Mouse (Mus musculus): Measurements from ENCODE around the gene Wdr6. TPM values are rescaled to one million over a fixed set of nuclear protein-coding genes. Genes with fewer than 3 reads are reported as not detected.

Gene Wdr6
- total and polyA plus RNA-seq, 3 experiments: 9.1 to 16.3 (median 14.3) TPM

GRCm38 (mm10) chr9:108569381-108570206 is 8.9 kb downstream of the Wdr6 start, which contains the start of gene Dalrd3:
Gene Dalrd3, plus strand, starts transcription at chr9:108569886.
- Histone ChIP-seq H3K79me2 (replicated peaks; ENCODE audit: control insufficient read depth, extremely low read depth, insufficient read depth, poor library complexity, severe bottlenecking) (0 out of 2 replicates have a peak, but pooled peaks cover 3% of the 10 kb centered on the region), H3K4me1 (ENCODE audit: control insufficient read depth in 1 of 2, insufficient read depth in 2 of 2) (peaks cover 7 to 28% of the 10 kb centered on the region in 2 experiments), H3K27ac (ENCODE audit: insufficient read depth, low read depth) (peak within 1 kb of the TSS; percentile 95), H3K36me3 (replicated peaks in 1 of 2; ENCODE audit: control insufficient read depth in 1 of 2, insufficient read depth in 1 of 2, low read length in 1 of 2) (peaks cover 46 to 56% of the 10 kb centered on the region in 2 experiments), H3K9me3 (replicated peaks; ENCODE audit: low read length) (no peaks in the 10 kb centered on the region), H3K27me3 (replicated peaks) (no peaks in the 10 kb centered on the region), H3K4me3 (replicated peaks in 1 of 3; ENCODE audit: low read depth in 2 of 3, low read length in 2 of 3, poor library complexity in 1 of 3) (peak within 1 kb of the TSS; percentile 87 to 95 (median 90)), H3K9ac (ENCODE audit: insufficient read depth, low read depth) (peak within 1 kb of the TSS; percentile 74), H3K4me2 (ENCODE audit: insufficient read depth, low read depth, poor library complexity, severe bottlenecking) (peak within 1 kb of the TSS; percentile 81)
- TF ChIP-seq SMC3 (IDR thresholded peaks at IDR 0.05; ENCODE audit: low read depth, low read length) (no peak), NRF1 (IDR thresholded peaks at IDR 0.05; ENCODE audit: low read depth, low read length) (peak; percentile 62), MYC (IDR thresholded peaks at IDR 0.05; ENCODE audit: low read depth, low read length) (0 out of 2 replicates have a peak, but pooled peaks have one; percentile 48), TCF12 (IDR thresholded peaks at IDR 0.05; ENCODE audit: low read depth, low read length) (peak; percentile 14; the same call in 1 of the 2 replicates), POLR2AphosphoS2 (IDR thresholded peaks at IDR 0.05; ENCODE audit: low read depth, low read length) (peak; percentile 93), GABPA (IDR thresholded peaks at IDR 0.05; ENCODE audit: insufficient replicate concordance, low read depth, low read length) (no peak), PAX5 (IDR thresholded peaks at IDR 0.05; ENCODE audit: low read length) (no peak), KAT2A (IDR thresholded peaks at IDR 0.05; ENCODE audit: insufficient replicate concordance, low read length) (no peak), USF2 (conservative IDR thresholded peaks at IDR 0.05; ENCODE audit: low read depth, low read length) (no peak), CHD2 (IDR thresholded peaks at IDR 0.05; ENCODE audit: low read length) (0 out of 2 replicates have a peak, but pooled peaks have one; percentile 59), CHD1 (IDR thresholded peaks at IDR 0.05; ENCODE audit: low read depth, low read length) (peak; percentile 80; the same call in 1 of the 2 replicates), MXI1 (IDR thresholded peaks at IDR 0.05; ENCODE audit: low read depth, low read length) (peak; percentile 95), BHLHE40 (IDR thresholded peaks at IDR 0.05; ENCODE audit: low read depth, low read length) (peak; percentile 50), SIN3A (IDR thresholded peaks at IDR 0.05; ENCODE audit: low read length) (peak; percentile 96), ELF1 (IDR thresholded peaks at IDR 0.05; ENCODE audit: low read depth, low read length) (peak; percentile 95), TBP (conservative IDR thresholded peaks at IDR 0.05; ENCODE audit: low read depth, low read length) (peak; percentile 66), RCOR1 (conservative IDR thresholded peaks at IDR 0.05; ENCODE audit: low read depth, low read length) (no peak), RAD21 (IDR thresholded peaks at IDR 0.05; ENCODE audit: low read depth, low read length) (no peak), MEF2A (IDR thresholded peaks at IDR 0.05; ENCODE audit: borderline replicate concordance, low read depth, low read length) (0 out of 2 replicates have a peak, but pooled peaks have one; percentile 0), ZMIZ1 (IDR thresholded peaks at IDR 0.05; ENCODE audit: low read depth, low read length) (no peak; the same call in none of the 2 replicates), MAX (IDR thresholded peaks at IDR 0.05; ENCODE audit: low read length) (no peak), USF1 (IDR thresholded peaks at IDR 0.05; ENCODE audit: low read depth, low read length) (no peak), MAZ (IDR thresholded peaks at IDR 0.05; ENCODE audit: low read depth, low read length) (no peak; the same call in 1 of the 2 replicates), EP300 (IDR thresholded peaks at IDR 0.05; ENCODE audit: low read length) (no peak), UBTF (IDR thresholded peaks at IDR 0.05; ENCODE audit: low read depth, low read length) (0 out of 2 replicates have a peak, but pooled peaks have one; percentile 47), JUN (IDR thresholded peaks at IDR 0.05; ENCODE audit: insufficient read depth, low read depth, low read length) (no peak), ZC3H11A (IDR thresholded peaks at IDR 0.05; ENCODE audit: low read depth, low read length) (no peak), POLR2A (IDR thresholded peaks at IDR 0.05; ENCODE audit: low read depth, low read length) (peak; percentile 79; the same call in 1 of the 2 replicates), MAFK (IDR thresholded peaks at IDR 0.05; ENCODE audit: insufficient replicate concordance, low read length) (no peak), ETS1 (conservative IDR thresholded peaks at IDR 0.05; ENCODE audit: low read depth, low read length) (no peak), ZKSCAN1 (IDR thresholded peaks at IDR 0.05; ENCODE audit: borderline replicate concordance, low read depth, low read length) (no peak), JUND (conservative IDR thresholded peaks at IDR 0.05; ENCODE audit: low read depth, low read length) (no peak), HCFC1 (IDR thresholded peaks at IDR 0.05; ENCODE audit: low read depth, low read length) (peak; percentile 77), CTCF (conservative IDR thresholded peaks at IDR 0.05 in 1 of 2, IDR thresholded peaks at IDR 0.05 in 1 of 2; ENCODE audit: low read depth in 2 of 2, low read length in 2 of 2) (peak in 1 of 2 experiments; percentile 15; a peak in 1 of 4 replicates)
- dilution Hi-C loops (cut with MboI; ENCODE audit: extremely low pct_ligation_motif_present, extremely low pct_unique_long_range_greater_than_20kb, low sequenced_read_pairs) (no loop called here), in situ Hi-C loops (cut with MboI; ENCODE audit: low pct_ligation_motif_present, low pct_unique_long_range_greater_than_20kb, low sequenced_read_pairs) (no loop called here)
- DNase-seq (ENCODE audit: extremely low read depth): peak; percentile 97

All from CH12.LX (cell line).